Mouse (Mus musculus): ENCODE results near the gene Cacnb3.

- TF ChIP-seq CTCF (IDR thresholded peaks at IDR 0.05; ENCODE audit: control insufficient read depth, insufficient read depth, insufficient read length) (no peak), FOSL1 (IDR thresholded peaks at IDR 0.05; ENCODE audit: insufficient read depth, low read length, poor library complexity, severe bottlenecking) (no peak)
These were observed 52.5 kb downstream of the Cacnb3 start for GRCm38 (mm10) chr15:98683177-98683576.
